Mouse (Mus musculus): Measurements from ENCODE around the gene Hlx.

The Hlx gene

GRCm38 (mm10) chr1:184732556-184733049 is at the start of gene Hlx:
Gene Hlx (minus strand): TSS chr1:184732619.
- peak; percentile 56 for DNase-seq (ENCODE audit: low spot score)

GRCm38 (mm10) chr1:184782161-184782513 is 49.7 kb upstream of the Hlx start:
- no peak for DNase-seq (ENCODE audit: low spot score)

GRCm38 (mm10) chr1:184781286-184782160 is 49.1 kb upstream of the Hlx start:
- no peak for DNase-seq (ENCODE audit: low spot score)

GRCm38 (mm10) chr1:184778157-184778556 is 45.7 kb upstream of the Hlx start:
- DNase-seq (ENCODE audit: low spot score): no peak

GRCm38 (mm10) chr1:184777061-184777795 is 44.8 kb upstream of the Hlx start:
- DNase-seq (ENCODE audit: low spot score): no peak

GRCm38 (mm10) chr1:184775289-184775688 is 42.9 kb upstream of the Hlx start:
- no peak for DNase-seq (ENCODE audit: low spot score)

GRCm38 (mm10) chr1:184771891-184772249 is 39.5 kb upstream of the Hlx start:
- DNase-seq (ENCODE audit: low spot score): no peak

GRCm38 (mm10) chr1:184771202-184771890 is 38.9 kb upstream of the Hlx start:
- peak; percentile 91 for DNase-seq (ENCODE audit: low spot score)

- no peak for DNase-seq (ENCODE audit: low spot score)
Measured at GRCm38 (mm10) chr1:184763866-184764265, 31.4 kb upstream of the Hlx start.

- DNase-seq (ENCODE audit: low spot score): no peak
Measured at GRCm38 (mm10) chr1:184762941-184763340, 30.5 kb upstream of the Hlx start.

GRCm38 (mm10) chr1:184761988-184762387 is 29.6 kb upstream of the Hlx start:
- no peak for DNase-seq (ENCODE audit: low spot score)

- DNase-seq (ENCODE audit: low spot score): no peak
Measured at GRCm38 (mm10) chr1:184752671-184753070, 20.3 kb upstream of the Hlx start.

- DNase-seq (ENCODE audit: low spot score): no peak
Measured at GRCm38 (mm10) chr1:184750114-184750664, 17.8 kb upstream of the Hlx start.

- no peak for DNase-seq (ENCODE audit: low spot score)
Measured at GRCm38 (mm10) chr1:184748692-184749152, 16.3 kb upstream of the Hlx start.

GRCm38 (mm10) chr1:184737876-184738479 is 5.6 kb upstream of the Hlx start:
- peak; percentile 73 for DNase-seq (ENCODE audit: low spot score)

GRCm38 (mm10) chr1:184737228-184737627 is 4.8 kb upstream of the Hlx start:
- DNase-seq (ENCODE audit: low spot score): no peak

GRCm38 (mm10) chr1:184736260-184736659 is 3.8 kb upstream of the Hlx start:
- DNase-seq (ENCODE audit: low spot score): no peak

GRCm38 (mm10) chr1:184734991-184735920 is 2.8 kb upstream of the Hlx start:
- DNase-seq (ENCODE audit: low spot score): no peak

GRCm38 (mm10) chr1:184734067-184734830 is 1.8 kb upstream of the Hlx start:
- no peak for DNase-seq (ENCODE audit: low spot score)
